Mouse (Mus musculus) mature B cell (primary cell): ENCODE measurements around the gene Uqcc3.
"Not testable (repeated sequence)": the region's sequence is repeated elsewhere in the genome, so short reads cannot be mapped to it uniquely, and the experiment has no call there.

Source experiments
- in situ Hi-C: fragments of 300-500 bp; cut with MboI; formaldehyde crosslinking; loops from 2 replicates; pipeline ENCODE4 v1.14.3; 2019

The Uqcc3 gene

DNA sequence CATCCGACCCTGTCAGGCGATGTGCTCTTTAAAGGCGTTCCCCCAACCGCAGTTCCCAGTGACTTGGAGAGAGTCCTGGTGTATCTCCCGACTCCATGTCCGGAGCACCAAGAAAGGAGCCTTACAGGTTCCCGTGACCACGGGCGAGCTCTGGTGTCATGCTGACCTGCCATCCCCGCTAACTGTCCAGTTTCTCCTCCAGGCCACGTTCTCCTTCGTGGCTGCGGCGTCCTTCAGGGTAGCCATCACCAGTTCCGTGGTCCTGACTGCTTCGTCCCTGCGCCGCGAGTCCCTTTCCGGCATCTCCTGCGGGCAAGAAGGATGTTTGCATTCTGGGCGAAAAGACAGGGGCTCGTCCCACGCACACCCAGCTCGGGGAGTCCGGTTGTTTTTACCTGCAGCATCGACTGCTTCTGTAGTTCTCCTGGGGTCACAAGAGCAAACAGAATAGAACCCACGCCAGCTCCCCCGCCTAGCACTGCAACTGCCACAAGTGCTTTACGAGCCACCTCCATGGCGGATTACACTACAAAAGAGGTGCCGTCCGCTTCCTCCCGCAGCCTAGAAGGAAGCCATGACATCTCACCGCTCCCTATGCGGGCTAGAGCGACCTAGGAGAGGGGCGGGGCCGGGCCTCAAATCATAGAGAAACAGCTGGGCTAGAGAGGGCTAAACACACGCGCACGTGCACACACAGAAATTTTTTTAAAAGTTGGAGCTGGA is at the start of gene Uqcc3:
Uqcc3 (minus strand) TSS at position 613 of the 723 bp plus-strand sequence.
- in situ Hi-C loops: no loop called here

DNA sequence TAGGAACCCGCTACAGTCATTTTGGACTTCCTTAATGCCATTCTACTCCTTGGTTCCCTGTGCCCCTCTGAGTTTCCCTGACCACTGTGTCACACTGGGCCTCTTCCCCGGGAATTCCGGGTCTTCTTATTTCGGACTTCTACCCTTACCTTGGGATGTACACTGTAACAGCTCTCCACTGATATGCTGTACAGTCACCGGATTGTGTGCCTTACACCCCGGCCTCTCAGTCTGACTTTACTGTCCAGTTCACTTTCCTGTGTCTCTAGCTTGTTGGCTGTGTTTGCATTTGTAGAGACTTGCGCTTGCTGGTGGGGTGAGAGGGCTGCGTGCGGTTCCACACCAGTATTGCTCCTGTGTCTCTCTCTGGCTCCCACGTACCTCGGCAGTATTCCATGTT is 49.4 kb upstream of the Uqcc3 start:
- in situ Hi-C loops: no loop called here

DNA sequence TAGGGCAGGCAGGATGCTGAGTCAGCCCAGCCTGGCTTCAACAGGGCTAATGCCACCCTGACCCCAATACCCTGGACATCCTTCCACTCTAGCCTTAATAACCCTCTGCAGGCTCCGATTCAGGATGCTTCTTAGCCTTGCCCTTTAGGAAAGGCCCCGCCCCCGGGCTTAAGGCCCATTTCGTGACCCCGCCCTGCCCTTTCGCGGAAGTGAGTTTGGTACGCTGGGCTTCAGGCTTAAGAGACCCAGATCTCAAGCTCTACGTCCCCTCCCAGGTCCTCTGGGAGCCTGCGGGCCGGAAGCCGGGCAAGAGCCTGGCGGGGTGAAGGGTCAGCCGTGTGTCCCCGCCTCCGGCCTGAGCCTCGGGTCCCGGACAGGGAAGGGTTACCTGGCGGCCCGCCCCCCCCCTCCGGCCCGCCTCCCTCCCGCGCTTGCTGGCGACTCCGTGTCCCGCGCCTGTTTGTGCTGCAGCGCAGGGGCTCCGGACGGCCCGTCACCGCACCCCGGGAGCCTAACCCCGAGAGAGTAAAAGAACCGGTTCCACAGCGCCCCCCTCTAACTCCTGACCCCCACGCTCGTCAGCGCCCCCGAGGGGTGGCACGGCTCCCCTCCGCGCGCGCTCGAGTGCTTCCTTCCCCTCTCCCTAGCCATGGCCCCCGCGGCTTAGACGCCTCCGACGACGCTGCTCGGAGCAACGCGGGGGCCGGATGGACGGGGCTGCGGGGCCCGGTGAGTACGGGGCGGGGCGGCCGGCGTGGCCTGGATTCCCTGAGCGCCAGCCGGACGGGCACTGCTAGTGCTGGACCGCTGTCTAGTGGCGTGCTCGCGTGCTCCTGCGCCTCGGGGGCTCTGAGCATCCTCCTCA is 48.7 kb upstream of the Uqcc3 start, which contains the start of the genes Rom1 and Eml3:
Rom1 (minus strand) TSS at position 133 of the 865 bp plus-strand sequence.
Eml3 (plus strand) TSS at position 329 of the 865 bp plus-strand sequence.
- in situ Hi-C loops: no loop called here

DNA sequence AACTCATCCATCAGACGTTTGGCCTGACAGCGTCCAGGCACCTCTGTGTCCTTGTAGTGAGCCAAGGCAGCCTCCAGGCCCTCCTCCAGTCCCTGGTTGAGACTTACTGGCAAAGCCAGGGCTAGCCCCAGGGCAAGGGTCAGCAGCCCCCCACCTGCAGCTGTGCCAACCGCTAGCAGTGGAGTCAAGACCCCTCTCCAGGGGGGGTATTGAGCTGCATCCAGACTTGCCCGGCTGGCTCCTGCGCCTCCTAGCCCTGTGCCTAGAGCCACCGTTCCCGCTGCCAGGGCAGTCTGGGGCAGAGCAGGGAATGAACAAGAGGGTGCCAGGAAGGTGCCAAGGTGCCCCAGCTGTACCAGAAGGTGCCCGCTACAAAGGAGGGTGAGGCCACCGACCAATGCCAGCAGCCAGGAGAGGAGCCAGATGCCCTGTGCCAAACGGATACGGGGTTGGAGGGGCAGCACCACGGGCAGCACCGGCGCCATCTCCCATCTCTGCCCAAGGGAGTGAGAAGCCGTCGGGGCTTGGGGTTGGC is 48.0 kb upstream of the Uqcc3 start:
- in situ Hi-C loops: no loop called here

DNA sequence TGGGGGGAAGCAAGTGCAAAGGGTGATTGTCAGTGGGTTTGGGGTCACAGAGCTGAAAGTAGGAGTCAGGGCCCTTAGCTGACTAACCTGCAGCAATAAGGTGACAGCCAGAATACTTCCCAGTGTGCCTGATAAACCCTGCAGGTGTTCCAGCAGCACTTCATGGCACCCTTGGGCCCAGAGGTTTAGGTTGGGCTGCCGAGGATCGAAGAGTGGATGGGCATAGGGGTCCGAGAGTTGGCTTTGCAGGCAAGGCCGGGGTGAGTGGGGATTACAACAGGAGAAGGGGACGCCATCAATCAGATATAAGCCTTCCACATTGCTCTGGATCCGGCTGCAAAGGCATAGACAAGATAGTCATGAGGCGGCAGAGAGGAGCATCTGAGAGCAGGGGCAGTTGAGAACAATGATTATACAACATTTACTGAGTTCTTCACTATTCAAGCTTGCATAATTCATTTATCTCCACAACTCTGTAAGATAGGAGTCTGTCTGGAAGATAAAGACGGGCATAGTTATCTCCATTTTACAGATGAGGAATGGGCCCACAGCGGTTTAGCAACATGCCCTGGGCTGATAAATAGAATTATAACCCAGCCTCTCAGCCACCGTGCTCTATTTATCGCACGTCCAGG is 47.3 kb upstream of the Uqcc3 start:
- in situ Hi-C loops: no loop called here

DNA sequence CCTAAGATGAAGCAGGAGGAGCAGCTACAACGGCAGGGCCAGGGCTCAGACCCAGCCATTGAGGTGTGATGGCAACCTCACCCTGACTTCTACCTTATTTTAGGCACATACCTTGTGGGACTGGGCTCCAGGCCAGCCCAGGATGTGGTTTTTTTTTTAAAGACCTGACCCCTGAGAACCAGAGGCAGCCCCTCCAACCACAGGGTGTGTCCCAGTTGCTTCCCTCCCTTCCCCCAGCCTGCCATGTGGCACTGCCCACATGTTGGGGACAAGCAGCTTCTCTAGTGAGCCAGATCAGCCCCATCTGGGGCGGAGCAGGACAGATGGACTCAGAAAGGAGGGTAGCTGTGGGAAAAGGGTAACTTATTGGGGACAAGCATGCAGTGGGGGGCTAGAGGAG is 46.0 kb upstream of the Uqcc3 start:
- in situ Hi-C loops: no loop called here

DNA sequence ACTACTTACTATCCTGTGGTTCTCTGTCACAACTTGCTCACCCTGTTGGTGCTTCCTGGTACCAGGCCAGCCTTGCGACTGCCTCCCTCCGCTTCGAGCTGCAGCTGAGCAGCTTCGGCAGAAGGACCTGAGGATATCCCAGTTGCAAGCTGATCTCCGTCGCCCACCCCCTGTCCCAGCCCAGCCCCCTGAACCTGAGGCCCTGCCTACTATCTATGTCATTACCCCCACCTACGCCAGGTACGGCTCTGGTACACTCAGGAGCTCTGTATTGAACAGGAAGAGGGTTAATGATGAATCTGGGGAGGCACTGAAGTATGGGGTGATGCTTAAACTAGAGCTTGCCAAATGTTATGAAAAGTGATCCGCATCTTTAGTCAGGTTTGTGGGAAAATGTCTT is 41.0 kb upstream of the Uqcc3 start:
- in situ Hi-C loops: no loop called here

DNA sequence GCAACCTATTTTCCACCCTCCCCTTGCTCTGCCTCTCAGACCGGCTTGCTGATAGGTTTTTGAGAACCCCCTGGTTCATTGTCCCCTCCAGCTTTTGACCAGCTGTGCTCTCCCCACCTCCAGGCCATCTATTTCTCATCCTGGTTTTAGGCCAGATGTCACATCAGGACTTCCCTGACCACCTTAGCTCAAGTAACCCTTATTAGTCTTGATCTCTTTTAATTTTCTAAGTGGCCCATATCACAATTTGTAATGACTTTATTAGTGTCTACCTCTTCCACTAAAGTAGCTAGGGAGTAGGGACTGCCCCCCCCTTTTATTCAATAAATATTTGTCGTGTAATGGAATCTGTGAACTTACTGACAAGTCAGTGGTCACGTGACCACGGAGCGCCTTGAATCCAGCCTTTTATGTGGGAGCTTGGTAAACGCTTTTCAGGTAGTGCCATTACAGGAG is 40.1 kb upstream of the Uqcc3 start:
- in situ Hi-C loops: no loop called here

DNA sequence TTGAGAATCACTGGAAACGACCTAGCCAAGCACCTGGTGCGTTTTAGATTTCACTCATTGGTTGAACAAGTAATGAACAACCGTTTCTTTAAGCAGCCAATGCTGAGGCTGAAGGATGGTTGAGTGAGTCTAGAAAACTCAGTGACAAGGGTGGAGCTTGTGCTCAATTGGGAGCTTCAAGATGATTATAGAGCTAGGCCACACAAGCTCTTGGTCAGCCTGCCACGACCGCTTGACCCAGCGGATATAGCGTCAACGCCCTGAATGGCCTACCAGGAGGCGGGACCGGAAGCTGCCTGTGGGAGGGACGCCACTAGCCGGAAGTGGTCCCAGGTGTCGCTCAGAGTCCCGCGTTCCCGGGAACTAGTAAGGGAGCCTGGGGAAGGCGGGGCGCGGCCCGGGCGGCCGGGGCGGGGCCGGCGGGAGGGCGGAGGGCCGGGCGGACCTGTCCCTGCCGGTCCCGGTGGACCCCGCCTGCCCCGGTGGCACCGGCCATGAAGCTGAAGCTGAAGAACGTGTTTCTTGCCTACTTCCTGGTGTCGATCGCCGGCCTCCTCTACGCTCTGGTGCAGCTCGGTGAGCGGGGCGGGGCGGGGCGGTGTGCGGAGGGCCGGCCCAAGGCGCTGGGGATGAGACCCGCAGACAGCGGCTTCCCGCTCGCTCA is 39.5 kb upstream of the Uqcc3 start, which contains the start of gene B3gat3:
B3gat3 (plus strand) TSS at position 302 of the 664 bp plus-strand sequence.
- in situ Hi-C loops: no loop called here

DNA sequence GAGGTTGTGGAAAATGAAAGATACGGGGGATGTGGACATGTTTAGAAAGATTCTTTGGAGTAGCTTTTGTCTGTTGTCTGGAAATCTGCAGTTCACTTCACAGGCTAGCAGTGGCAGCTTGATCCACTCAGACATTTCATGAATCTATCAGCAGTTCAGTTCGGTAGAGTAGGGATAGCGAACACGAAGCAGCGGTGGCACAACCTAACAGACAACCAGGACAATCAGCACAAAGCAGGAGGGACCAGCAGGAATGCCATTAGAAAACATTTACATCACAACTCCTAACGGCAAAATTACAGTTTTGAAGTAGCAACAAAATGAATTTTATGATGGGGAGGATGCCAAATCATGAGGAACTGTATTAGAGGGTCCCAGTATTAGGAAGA is 39.0 kb upstream of the Uqcc3 start:
- in situ Hi-C loops: no loop called here

DNA sequence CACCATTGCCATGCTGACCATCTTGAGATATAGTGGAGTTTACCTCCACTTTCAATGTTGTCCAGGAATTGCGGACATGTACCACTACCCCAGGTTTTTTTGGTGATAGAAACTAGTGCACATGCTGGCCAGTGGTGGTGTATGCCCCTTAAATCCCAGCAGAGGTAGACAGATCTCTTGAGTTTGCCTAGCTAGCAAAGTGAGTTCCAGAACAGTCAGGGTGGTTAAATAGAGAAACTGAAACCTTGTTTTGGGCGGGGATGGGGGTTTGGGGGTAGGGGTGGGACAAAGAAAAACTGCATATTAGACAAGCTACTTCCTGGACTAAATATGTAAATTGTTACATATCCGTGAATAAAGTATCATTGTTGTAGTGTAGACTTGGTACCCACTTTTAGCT is 38.3 kb upstream of the Uqcc3 start:
- in situ Hi-C loops: no loop called here

DNA sequence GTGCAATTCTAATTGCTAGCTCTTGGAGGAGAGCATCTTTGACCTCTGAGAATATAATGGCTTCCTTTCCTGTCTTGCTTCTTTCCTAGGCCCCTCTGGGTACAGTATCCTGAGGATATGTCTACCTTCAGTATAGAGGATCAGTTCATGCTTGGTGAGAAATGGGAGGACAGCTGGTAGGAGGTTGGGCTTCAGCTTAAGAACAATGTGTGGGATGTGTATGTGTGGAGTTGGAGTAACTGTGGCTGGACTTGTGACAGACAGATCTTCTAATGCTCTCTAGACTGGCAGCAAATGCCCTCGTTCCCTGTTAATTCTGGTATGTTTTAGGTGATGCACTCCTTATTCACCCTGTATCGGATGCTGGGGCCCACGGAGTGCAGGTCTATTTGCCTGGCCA is 33.5 kb upstream of the Uqcc3 start:
- in situ Hi-C loops: no loop called here

DNA sequence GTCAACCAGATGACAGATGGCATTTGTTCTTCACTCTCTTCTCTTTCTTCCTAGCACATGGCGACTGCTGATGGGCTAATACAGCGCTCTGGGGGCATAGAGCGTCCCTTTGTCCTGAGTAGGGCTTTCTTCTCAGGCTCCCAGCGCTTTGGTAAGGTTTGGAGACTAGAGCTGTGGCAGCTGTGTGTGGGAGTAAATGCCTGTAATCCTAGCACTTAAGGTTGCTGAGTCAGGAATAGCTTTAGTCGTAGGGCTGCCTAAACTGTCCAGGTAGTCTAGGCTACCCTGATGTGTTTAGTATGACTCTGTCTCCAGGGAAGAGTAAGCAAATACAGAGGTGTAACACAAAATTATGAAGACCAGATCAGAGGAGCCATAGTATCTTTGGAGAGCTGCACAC is 31.1 kb upstream of the Uqcc3 start:
- in situ Hi-C loops: no loop called here

DNA sequence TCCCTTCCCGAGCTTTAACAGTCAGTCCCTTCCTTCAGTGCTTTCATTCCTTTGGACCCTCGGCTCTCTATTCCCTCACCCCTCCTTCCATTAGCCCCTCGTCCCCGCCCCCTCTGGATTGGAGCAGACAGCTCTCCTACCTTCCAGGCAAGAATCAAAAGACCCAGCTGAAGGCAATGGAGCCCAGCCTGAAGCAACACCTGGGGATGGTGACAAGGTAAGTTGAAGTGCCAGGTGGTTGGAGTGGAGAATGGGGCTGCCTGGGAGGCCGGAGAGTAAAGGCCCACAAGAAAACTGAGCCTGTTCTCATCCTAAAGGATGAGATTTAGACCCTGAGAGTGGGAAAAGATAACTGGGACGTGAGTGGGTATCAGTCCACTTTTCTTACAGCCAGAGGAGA is 27.8 kb upstream of the Uqcc3 start:
- in situ Hi-C loops: no loop called here

DNA sequence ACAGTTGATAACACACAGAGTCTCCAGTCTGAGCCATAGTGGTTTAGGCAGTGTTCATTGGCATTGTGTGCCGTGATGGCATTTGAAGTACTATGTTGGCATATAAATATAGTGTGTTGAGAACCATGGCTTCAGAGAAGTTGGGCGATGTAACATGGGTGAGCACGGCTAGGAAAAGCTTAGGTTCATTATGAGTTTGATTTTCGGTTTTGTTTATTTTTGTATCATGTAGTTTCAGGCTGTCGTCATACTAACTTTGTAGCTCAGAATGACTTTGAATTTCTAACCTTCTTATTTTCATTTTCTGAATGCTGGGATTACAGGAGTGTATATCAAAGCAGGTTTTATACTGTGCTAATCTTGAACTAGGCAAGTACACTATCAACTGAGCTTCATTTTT is 22.7 kb upstream of the Uqcc3 start:
- in situ Hi-C loops: no loop called here

DNA sequence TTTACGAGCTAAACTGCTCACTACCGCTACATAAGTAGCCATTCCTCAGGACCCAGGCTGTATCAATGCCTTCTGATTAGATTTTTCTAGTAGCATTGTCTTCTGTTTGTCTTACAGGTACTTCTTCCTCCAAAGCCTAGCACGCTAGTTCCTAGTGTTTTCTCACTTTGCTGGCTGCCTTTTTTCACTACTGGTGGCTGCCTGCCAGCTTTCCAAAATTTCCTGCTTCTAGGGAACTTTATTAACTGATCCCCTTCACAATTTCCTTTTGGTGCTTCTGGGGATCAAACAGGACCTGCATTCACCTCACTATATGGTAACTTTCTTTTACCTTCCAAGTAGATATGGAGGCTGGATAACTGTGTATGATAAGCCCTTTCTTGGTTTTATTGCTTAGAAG is 18.4 kb upstream of the Uqcc3 start:
- in situ Hi-C loops: no loop called here

DNA sequence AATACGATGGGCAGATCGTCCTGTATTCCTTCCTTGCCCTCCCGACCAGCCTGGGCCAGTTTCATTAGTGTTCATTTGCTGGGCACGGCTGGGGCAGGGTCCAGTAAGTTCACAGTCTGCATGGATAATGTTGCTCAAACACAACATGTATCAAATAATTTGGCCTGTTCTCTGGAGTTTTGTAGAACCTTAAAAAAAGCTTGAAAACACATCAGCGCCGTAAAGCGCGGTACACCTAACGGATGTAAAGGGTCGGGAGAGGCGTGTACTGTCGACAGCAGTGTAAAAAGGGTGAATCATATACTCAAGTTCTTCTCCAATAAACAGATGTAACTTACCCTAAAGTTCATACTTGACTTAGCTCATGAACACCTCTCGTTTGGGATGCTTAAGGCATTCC is 17.9 kb upstream of the Uqcc3 start:
- in situ Hi-C loops: no loop called here

DNA sequence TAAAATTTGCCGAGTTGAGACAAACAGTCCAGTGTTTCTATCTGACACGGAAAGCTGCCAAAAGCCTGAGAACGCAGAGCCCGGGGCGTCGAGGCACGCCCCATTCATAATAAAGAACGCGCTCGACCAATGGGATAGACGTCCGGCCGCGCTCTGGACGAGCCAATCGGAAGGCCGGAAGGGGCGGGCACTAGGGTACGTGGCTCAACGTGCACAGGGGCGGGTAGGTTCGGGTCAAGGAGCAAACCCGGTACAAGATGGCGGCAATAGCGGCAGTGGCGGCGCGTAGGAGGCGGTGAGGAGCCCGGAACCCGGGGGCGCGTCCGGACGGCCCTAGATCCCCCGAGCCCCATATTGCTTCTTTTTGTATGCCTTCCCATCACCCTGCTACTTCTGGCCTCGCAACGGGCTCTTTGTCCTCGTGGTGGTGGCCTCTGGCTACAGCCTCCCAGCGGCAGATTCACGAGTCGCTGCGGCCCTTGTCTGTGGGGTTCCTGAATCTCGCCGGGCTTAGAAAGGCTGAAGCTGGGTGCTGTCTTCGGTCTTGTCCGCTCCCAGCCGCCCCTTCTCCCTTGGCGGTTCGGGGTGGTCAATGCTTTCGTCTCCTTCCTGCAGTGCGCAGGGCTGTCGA is 17.3 kb upstream of the Uqcc3 start, which contains the start of gene Ganab:
Ganab (plus strand) TSS at position 207 of the 631 bp plus-strand sequence.
- in situ Hi-C loops: no loop called here

DNA sequence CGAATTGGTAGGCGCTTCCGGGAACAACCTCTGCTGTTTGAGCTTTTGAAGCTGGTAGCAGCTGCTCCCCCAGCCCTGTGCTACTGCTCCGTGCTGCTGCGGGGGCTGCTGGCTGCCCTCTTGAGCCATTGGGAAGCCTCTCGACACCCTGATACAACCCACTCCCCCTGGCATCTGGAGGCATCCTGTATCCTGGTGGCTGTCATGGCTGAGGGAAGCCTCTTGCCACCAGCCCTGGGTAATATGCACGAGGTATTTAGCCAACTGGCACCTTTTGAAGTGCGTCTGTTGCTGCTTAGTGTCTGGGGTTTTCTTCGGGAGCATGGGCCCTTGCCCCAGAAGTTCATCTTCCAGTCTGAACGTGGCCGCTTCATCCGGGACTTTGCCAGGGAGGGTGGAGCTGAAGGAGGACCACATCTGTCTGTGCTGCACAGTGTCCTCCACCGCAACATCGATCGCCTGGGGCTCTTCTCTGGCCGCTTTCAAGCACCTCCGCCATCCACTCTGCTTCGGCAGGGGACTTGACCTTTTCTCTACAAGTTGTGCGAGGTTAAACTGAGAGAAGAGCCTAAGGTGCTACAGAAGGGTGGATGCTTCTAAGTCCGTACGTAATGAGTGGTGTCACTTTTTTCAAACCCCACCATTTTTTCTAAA is 16.6 kb upstream of the Uqcc3 start:
- in situ Hi-C loops: not testable (repeated sequence)

DNA sequence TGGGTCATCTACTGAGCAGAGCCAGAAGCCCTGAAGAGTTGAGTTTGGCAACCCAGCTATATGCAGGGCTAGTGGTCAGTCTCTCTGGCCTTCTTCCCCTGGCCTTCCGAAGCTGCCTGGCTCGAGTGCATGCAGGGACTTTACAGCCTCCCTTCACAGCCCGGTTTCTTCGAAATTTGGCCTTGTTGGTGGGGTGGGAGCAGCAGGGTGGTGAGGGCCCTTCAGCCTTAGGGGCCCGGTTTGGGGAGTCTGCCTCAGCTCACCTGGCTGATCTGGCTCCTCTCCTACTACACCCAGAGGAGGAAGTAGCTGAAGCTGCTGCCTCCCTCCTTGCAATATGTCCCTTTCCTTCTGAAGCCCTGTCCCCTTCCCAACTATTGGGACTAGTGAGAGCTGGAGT is 15.5 kb upstream of the Uqcc3 start:
- in situ Hi-C loops: not testable (repeated sequence)
